Mouse (Mus musculus) megakaryocyte, embryonic 14.5 days (primary cell): ENCODE measurements around the gene Clba1. TPM values are rescaled to one million over a fixed set of nuclear protein-coding genes. Genes with fewer than 3 reads are reported as not detected.

ENCODE experiments used
- H3K27me3 ChIP-seq: replicated peaks from 2 replicates; pipeline ENCODE3; 2012; ENCODE audit warnings: inconsistent platforms
- H3K36me3 ChIP-seq: replicated peaks from 2 replicates; pipeline ENCODE3; 2012; ENCODE audit warnings: low read length, inconsistent platforms, mixed read lengths
- H3K4me1 ChIP-seq: 2 replicates; pipeline ENCODE4 v1.6.1; 2012; ENCODE audit warnings: inconsistent platforms
- H3K4me3 ChIP-seq: replicated peaks from 2 replicates; pipeline ENCODE3; 2012; ENCODE audit warnings: moderate library complexity, mild to moderate bottlenecking, inconsistent platforms
- H3K9me3 ChIP-seq: 2 replicates; pipeline ENCODE4 v1.6.1; 2012; ENCODE audit warnings: inconsistent platforms
- FLI1 ChIP-seq: IDR thresholded peaks from 2 replicates; pipeline ENCODE4 v1.6.1; 2012; ENCODE audit warnings: low read length, inconsistent platforms, mixed read lengths
- GATA1 ChIP-seq: IDR thresholded peaks from 3 replicates; pipeline ENCODE4 v1.6.1; 2012; ENCODE audit warnings: mixed read lengths, low read length, inconsistent platforms, borderline replicate concordance
- polyA plus RNA-seq: library from polyadenylated mRNA; stranded (reverse); fragments of >175 nt; gene quantifications from 2 replicates; pipeline ENCODE4 v1.2.3, GENCODE M21; 2012; ENCODE audit warnings: low replicate concordance; ENCODE audit not compliant: insufficient read depth

Gene Clba1
- polyA plus RNA-seq, 1 experiment = 8.2 TPM

DNA sequence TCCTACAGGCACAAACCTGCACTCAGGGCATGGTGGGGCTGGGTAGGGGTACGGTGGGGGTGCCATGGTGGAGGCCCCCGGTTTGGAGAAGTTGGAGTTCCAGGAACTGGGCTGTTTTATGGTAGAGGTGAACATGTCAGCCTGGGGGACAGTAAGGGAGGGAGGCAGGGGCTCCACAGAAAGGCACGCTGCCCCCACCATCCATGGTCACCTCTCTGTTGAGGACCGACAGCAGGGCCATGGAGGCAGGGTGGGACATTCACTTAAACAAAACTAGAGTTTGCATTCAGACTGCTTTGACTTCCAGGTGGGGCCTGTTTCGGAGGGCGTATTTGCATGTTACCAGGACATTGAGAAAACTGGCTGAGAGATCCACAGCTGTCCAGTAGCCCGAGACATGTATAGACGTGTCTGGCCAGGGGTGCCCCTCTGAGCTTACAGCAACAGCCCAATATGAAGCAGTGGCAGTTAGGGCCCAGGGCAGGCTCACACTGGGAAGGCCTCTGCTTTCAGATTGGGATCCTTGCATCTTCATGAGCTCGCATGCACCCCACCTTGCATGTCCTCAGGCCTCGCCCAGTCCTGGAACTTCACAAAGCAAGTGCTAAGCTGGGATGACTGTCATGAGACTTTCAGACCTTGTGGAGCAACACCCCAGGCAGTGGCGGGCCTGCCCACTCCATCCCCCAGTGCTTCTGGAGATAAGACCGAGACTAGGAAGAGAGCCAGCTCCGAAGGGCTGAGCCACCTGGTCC lies 15.0 kb upstream of the Clba1 start:
- peak overlapping the region; percentile 59 for H3K4me3 ChIP-seq
- H3K27me3 ChIP-seq = peaks cover 81% of the 10 kb centered on the region
- H3K36me3 ChIP-seq = no peaks in the 10 kb centered on the region
- no peak for TF ChIP-seq FLI1
- TF ChIP-seq GATA1 = no peak
- H3K9me3 ChIP-seq = no peaks in the 10 kb centered on the region
- H3K4me1 ChIP-seq = peaks cover 50% of the 10 kb centered on the region

GRCm38 (mm10) chr12:112794356-112794816 lies 14.4 kb upstream of the Clba1 start:
- no peaks in the 10 kb centered on the region for H3K36me3 ChIP-seq
- no peak for TF ChIP-seq FLI1
- TF ChIP-seq GATA1 = no peak
- H3K4me3 ChIP-seq = peak overlapping the region; percentile 67

DNA sequence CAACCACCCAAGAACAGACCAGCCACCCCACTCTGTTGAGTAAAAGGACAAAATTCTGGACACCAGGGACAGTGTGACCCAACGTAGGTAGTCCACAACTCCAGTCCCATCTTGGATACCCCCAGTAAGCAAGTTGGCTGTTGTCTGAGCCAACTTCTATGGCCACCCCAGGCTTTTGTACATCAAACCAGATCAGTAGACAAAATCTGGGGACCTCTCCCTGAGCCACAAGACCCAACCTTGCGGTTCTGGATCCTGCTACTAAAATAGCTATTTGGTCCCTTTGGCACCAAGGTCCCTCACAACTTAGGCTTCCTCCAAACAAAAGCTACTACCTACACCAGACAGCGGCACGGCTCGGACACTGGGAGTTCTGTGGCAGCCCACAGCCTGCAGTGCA lies 13.7 kb upstream of the Clba1 start:
- no peaks in the 10 kb centered on the region for H3K9me3 ChIP-seq
- H3K4me1 ChIP-seq = peaks cover 57% of the 10 kb centered on the region
- H3K36me3 ChIP-seq = no peaks in the 10 kb centered on the region
- H3K4me3 ChIP-seq = peak overlapping the region; percentile 81
- TF ChIP-seq FLI1 = no peak
- no peak for TF ChIP-seq GATA1
- H3K27me3 ChIP-seq = peaks cover 86% of the 10 kb centered on the region

More at GRCm38 (mm10) chr12:112794356-112794816, 14.4 kb upstream of the Clba1 start:
- peaks cover 82% of the 10 kb centered on the region for H3K27me3 ChIP-seq
- peaks cover 56% of the 10 kb centered on the region for H3K4me1 ChIP-seq
- H3K9me3 ChIP-seq = no peaks in the 10 kb centered on the region

DNA sequence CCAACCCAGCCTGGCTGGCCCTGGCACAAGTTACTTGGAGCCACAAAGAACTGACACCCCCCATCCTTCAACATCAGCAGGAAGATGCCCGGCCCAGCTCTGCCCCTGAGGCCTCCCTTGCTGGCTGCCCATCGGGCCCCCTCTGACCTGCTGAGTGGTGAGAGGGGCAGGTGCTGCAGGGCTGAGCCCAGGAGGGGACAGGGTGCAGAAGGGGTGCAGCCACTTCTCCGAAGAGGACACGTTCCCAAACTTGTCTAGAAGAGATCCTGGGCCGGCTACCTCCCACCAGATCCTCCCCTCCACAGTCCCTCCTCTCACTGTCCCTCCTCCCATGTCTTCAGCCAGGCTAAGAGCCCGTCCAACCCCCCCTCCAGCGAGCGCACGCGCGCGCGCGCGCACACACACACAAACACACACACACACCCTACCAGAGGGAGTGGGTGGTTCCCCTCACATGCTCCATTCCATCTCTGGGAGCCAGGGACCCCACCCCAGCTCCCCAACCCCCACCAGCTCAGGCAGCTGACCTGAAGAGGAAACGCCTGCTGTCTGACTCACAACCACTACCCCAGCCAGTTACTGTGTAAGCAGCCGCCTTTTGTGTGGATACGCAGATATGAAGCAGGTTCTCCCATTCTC lies 13.2 kb upstream of the Clba1 start:
- peak overlapping the region; percentile 81 for H3K4me3 ChIP-seq
- no peaks in the 10 kb centered on the region for H3K9me3 ChIP-seq
- H3K4me1 ChIP-seq = peaks cover 62% of the 10 kb centered on the region
- H3K27me3 ChIP-seq = peaks cover 92% of the 10 kb centered on the region
- no peaks in the 10 kb centered on the region for H3K36me3 ChIP-seq
- TF ChIP-seq FLI1 (no peak), GATA1 (no peak)

DNA sequence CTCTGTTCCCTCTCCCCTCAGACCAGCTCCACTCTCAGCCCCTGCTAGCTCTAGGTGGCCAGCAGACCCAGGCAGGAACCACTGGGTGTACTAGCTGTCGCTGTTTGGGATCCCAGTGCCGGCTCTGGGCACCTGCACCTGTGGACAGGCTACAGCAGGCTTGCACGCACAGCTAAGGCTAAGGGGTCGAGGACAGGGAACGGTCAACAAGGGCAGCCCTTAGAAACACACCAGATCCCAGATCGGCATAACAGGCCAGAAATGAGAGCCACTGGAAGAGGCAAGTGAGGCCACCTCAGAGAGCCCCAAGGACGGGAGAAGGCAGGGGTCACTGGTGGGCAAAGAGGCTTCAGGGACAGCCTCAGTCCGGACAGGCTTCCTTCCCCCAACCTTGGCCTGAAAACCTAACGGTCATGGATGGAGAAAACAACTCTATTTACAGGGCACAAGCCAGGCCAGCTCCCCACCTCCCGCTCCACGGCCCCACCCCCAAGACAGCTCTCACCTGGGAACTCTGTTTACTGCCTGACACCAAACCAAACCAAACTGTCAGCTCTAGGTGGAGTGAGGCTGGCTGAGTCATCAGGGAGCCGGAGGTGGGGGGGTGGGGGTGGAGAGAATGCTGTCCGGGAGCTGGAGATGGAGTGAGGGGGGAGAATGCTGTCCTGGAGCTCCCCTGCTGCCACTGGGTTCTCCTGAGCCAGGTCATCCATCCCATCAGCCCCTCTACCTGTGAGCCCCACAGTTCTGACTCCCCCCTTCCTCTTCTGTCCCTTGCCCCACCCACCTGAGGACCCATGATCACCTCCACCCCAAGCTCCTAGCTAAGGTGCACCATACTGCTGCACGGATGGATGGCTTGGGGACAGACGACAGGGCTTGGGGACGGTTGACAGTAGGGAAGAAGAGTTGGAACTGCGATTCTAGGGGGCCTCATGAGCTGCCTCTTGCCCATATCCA lies 11.9 kb upstream of the Clba1 start:
- Histone ChIP-seq H3K4me3 (no peak overlapping the region), H3K27me3 (peaks cover 94% of the 10 kb centered on the region), H3K9me3 (no peaks in the 10 kb centered on the region), H3K36me3 (no peaks in the 10 kb centered on the region), H3K4me1 (peaks cover 69% of the 10 kb centered on the region)
- TF ChIP-seq GATA1 = no peak
- TF ChIP-seq FLI1 = no peak

DNA sequence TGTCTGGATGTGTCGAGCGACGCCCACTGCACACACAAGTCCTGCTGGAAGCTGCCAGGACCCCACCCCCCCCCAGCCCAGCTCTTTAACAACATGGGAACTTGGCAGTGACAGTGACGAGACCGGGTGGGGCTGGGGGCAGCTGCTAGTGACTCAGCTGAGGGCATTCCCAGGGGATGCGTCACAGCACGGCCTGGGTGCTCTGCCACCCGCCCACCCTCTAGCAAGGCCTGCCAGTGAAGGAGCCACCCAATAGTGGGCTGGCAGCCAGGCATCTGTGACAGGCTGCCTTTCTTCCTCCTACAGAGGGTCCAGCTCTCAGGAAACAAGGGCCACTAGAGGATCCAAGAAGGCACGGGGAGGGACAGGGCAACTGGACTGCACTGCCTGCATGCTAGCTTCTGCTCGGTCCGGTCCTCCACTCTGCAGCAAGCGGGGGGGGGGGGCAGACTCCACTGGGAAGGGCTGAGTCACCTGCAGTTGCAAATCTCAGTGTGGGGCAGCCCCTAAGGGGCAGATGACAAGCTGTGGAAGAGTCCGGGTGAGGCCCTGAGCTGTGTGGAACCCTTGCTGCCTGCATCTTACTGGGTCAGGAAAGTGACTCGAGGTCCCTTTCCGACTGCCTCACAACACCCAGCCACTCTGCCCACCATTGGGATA lies 10.9 kb upstream of the Clba1 start:
- no peak for TF ChIP-seq GATA1
- TF ChIP-seq FLI1 = no peak
- Histone ChIP-seq H3K9me3 (no peaks in the 10 kb centered on the region), H3K4me3 (no peak overlapping the region), H3K36me3 (no peaks in the 10 kb centered on the region), H3K4me1 (peaks cover 77% of the 10 kb centered on the region), H3K27me3 (peaks cover 93% of the 10 kb centered on the region)

DNA sequence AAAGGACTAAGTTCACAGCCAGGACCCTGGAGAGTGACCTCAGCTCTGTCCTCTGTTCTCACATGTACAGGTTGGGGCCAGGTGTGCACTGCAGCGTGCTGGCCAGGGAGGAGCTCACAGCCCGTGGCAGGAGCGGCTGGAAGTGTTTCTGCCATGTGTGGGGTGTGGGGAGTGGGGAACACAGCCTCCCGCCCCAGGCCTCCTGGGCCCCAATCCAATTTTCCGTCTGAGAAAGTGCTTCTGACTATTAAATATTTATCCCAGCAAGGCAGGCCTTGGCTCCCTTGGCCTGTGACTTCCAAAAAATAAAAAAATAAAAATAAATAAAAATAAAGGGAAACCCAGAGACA lies 10.4 kb upstream of the Clba1 start:
- Histone ChIP-seq H3K9me3 (no peaks in the 10 kb centered on the region), H3K27me3 (peaks cover 93% of the 10 kb centered on the region), H3K36me3 (no peaks in the 10 kb centered on the region), H3K4me1 (peaks cover 79% of the 10 kb centered on the region), H3K4me3 (no peak overlapping the region)
- TF ChIP-seq GATA1 (no peak), FLI1 (no peak)

DNA sequence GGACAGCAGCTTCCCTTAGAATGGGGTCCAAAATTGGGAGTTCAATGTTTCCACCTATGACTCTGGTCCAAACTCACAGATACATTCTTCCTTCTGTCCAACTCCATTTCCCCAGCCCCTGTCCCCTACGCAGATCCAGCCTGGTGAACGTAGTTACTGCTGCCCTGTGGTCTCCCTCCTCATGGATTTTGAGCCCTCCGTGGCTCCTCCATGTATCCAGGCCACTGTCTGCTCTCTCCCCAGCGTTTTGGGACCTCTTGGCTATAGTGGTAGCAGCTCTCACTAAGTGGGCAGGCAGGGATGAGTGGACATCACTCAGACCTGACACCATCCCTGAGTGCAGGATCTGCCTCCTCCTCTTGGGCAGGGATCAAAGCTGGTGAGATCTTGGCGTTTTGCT lies 10.0 kb upstream of the Clba1 start:
- Histone ChIP-seq H3K27me3 (peaks cover 93% of the 10 kb centered on the region), H3K4me3 (no peak overlapping the region), H3K4me1 (peaks cover 79% of the 10 kb centered on the region), H3K36me3 (no peaks in the 10 kb centered on the region), H3K9me3 (no peaks in the 10 kb centered on the region)
- no peak for TF ChIP-seq FLI1
- no peak for TF ChIP-seq GATA1

GRCm38 (mm10) chr12:112799237-112799970 lies 9.3 kb upstream of the Clba1 start:
- Histone ChIP-seq H3K9me3 (no peaks in the 10 kb centered on the region), H3K4me1 (peaks cover 78% of the 10 kb centered on the region), H3K36me3 (no peaks in the 10 kb centered on the region), H3K27me3 (peaks cover 93% of the 10 kb centered on the region), H3K4me3 (no peak overlapping the region)
- TF ChIP-seq FLI1 = no peak
- no peak for TF ChIP-seq GATA1
